Mouse (Mus musculus) liver, embryonic 16.5 days (tissue): ENCODE data around the gene Klf14. TPM values are rescaled to one million over a fixed set of nuclear protein-coding genes. Genes with fewer than 3 reads are reported as not detected.

Experiments
- ATAC-seq: fragments of 200-750 bp; cut with Nextera tagmentation; 2 replicates; pipeline ENCODE4 v1.8.0; 2017; ENCODE audit warnings: low read depth, mild to moderate bottlenecking, moderate number of reproducible peaks, moderate library complexity
- H3K27ac ChIP-seq: fragments of 300-500 bp; sonication (generic); 2 replicates; pipeline ENCODE4 v1.5.1; 2014; ENCODE audit warnings: mild to moderate bottlenecking, low read length
- H3K27me3 ChIP-seq: fragments of 300-500 bp; sonication (generic); 2 replicates; pipeline ENCODE4 v1.6.1; 2014; ENCODE audit warnings: low read depth, low read length, mixed read lengths; ENCODE audit not compliant: control insufficient read depth, insufficient read depth
- H3K36me3 ChIP-seq: fragments of 300-500 bp; sonication (generic); 2 replicates; pipeline ENCODE4 v1.6.1; 2014; ENCODE audit warnings: mild to moderate bottlenecking; ENCODE audit not compliant: control insufficient read depth, insufficient read depth
- H3K4me1 ChIP-seq: fragments of 300-500 bp; sonication (generic); 2 replicates; pipeline ENCODE4 v1.6.1; 2014; ENCODE audit warnings: low read depth, low read length, mixed read lengths; ENCODE audit not compliant: control insufficient read depth
- H3K4me2 ChIP-seq: fragments of 300-500 bp; sonication (generic); 2 replicates; pipeline ENCODE4 v1.6.1; 2014; ENCODE audit warnings: low read depth, low read length, mixed read lengths
- H3K4me3 ChIP-seq: fragments of 300-500 bp; sonication (generic); 2 replicates; pipeline ENCODE4 v1.5.1; 2014; ENCODE audit warnings: low read depth, mild to moderate bottlenecking, low read length
- H3K9ac ChIP-seq: fragments of 300-500 bp; sonication (generic); 2 replicates; pipeline ENCODE4 v1.6.1; 2014; ENCODE audit warnings: low read depth, low read length
- H3K9me3 ChIP-seq: fragments of 300-500 bp; sonication (generic); replicated peaks from 2 replicates; pipeline ENCODE4 v1.6.1; 2016; ENCODE audit warnings: low read length; ENCODE audit not compliant: control insufficient read depth
- WGBS: fragments of 180-500 bp; shearing (Covaris S2); extraction: QIAGEN DNeasy Blood & Tissue Kit; methylation state at CpG from one replicate; pipeline ENCODE4 v1.1.7; 2014; ENCODE audit not compliant: insufficient replicate concordance; 5-methylcytosine and 5-hydroxymethylcytosine counted together
- polyA plus RNA-seq: library from polyadenylated mRNA; unstranded; fragments of >200 nt; fragmentation: Nextera tagmentation; extraction: Ambion mirVana; gene quantifications from 2 replicates; pipeline ENCODE4 v1.2.1, GENCODE M21; 2015

Klf14 gene
- 0.21 and 0.38 TPM in 2 replicates for polyA plus RNA-seq

- Histone ChIP-seq H3K9ac (no peak within 1 kb of the TSS), H3K4me2 (peak within 1 kb of the TSS; percentile 60), H3K4me1 (no peaks in the 10 kb centered on the region), H3K27me3 (peaks cover 45% of the 10 kb centered on the region), H3K9me3 (peaks cover 5% of the 10 kb centered on the region), H3K27ac (no peak within 1 kb of the TSS), H3K36me3 (no peaks in the 10 kb centered on the region), H3K4me3 (peak within 1 kb of the TSS; percentile 55)
- ATAC-seq, result no peak
- under 1% methylated on average over 75 of the region's 75 CpGs for WGBS
Observed at GRCm38 (mm10) chr6:30958736-30959540, at the start of gene Klf14. TSS of gene Klf14 (minus strand) at chr6:30959078.

- no peak for ATAC-seq
- Histone ChIP-seq H3K27ac (no peak overlapping the region), H3K4me3 (no peak overlapping the region), H3K4me1 (no peaks in the 10 kb centered on the region), H3K36me3 (no peaks in the 10 kb centered on the region), H3K27me3 (no peaks in the 10 kb centered on the region), H3K9ac (no peak overlapping the region), H3K4me2 (no peak overlapping the region), H3K9me3 (no peaks in the 10 kb centered on the region)
- 50% methylated on average over 6 of the region's 6 CpGs for WGBS
Observed at GRCm38 (mm10) chr6:31006111-31006600, 47.3 kb upstream of the Klf14 start.

- ATAC-seq, result no peak
- Histone ChIP-seq H3K27me3 (no peaks in the 10 kb centered on the region), H3K27ac (no peak overlapping the region), H3K36me3 (no peaks in the 10 kb centered on the region), H3K9me3 (no peaks in the 10 kb centered on the region), H3K4me3 (no peak overlapping the region), H3K4me2 (no peak overlapping the region), H3K9ac (no peak overlapping the region), H3K4me1 (no peaks in the 10 kb centered on the region)
- WGBS, result 69% methylated on average over 5 of the region's 5 CpGs
Observed at GRCm38 (mm10) chr6:30986393-30986792, 27.5 kb upstream of the Klf14 start.

- H3K4me2 ChIP-seq, result no peak overlapping the region
- no peaks in the 10 kb centered on the region for H3K27me3 ChIP-seq
- no peak overlapping the region for H3K27ac ChIP-seq
- no peaks in the 10 kb centered on the region for H3K36me3 ChIP-seq
- no peaks in the 10 kb centered on the region for H3K9me3 ChIP-seq
- H3K4me1 ChIP-seq, result no peaks in the 10 kb centered on the region
- WGBS, result 46% methylated on average over 4 of the region's 4 CpGs
- no peak overlapping the region for H3K9ac ChIP-seq
- no peak for ATAC-seq
- no peak overlapping the region for H3K4me3 ChIP-seq
Observed at GRCm38 (mm10) chr6:30983021-30983420, 24.1 kb upstream of the Klf14 start.

- Histone ChIP-seq H3K9ac (no peak overlapping the region), H3K9me3 (no peaks in the 10 kb centered on the region), H3K4me3 (no peak overlapping the region), H3K36me3 (no peaks in the 10 kb centered on the region), H3K27ac (no peak overlapping the region), H3K27me3 (no peaks in the 10 kb centered on the region), H3K4me2 (no peak overlapping the region), H3K4me1 (no peaks in the 10 kb centered on the region)
- 20% methylated on average over 13 of the region's 13 CpGs for WGBS
- ATAC-seq, result no peak
Observed at GRCm38 (mm10) chr6:30982372-30982980, 23.6 kb upstream of the Klf14 start.

- H3K36me3 ChIP-seq, result no peaks in the 10 kb centered on the region
- no peak overlapping the region for H3K4me2 ChIP-seq
- 65% methylated on average over 5 of the region's 5 CpGs for WGBS
- H3K4me1 ChIP-seq, result no peaks in the 10 kb centered on the region
- no peak overlapping the region for H3K9ac ChIP-seq
- H3K27me3 ChIP-seq, result no peaks in the 10 kb centered on the region
- no peaks in the 10 kb centered on the region for H3K9me3 ChIP-seq
- no peak overlapping the region for H3K27ac ChIP-seq
- ATAC-seq, result no peak
- no peak overlapping the region for H3K4me3 ChIP-seq
Observed at GRCm38 (mm10) chr6:30981351-30981750, 22.5 kb upstream of the Klf14 start.

- 42% methylated on average over 1 of the region's 1 CpGs for WGBS
- Histone ChIP-seq H3K4me3 (no peak overlapping the region), H3K36me3 (no peaks in the 10 kb centered on the region), H3K27ac (no peak overlapping the region), H3K9me3 (no peaks in the 10 kb centered on the region), H3K9ac (no peak overlapping the region), H3K4me1 (no peaks in the 10 kb centered on the region), H3K27me3 (no peaks in the 10 kb centered on the region), H3K4me2 (no peak overlapping the region)
- ATAC-seq, result no peak
Observed at GRCm38 (mm10) chr6:30978615-30979014, 19.7 kb upstream of the Klf14 start.

GRCm38 (mm10) chr6:30972121-30972520 lies 13.2 kb upstream of the Klf14 start:
- no peaks in the 10 kb centered on the region for H3K9me3 ChIP-seq
- no peak for ATAC-seq
- WGBS, result 52% methylated on average over 1 of the region's 1 CpGs

More at GRCm38 (mm10) chr6:30972121-30972520, 13.2 kb upstream of the Klf14 start:
- Histone ChIP-seq H3K36me3 (no peaks in the 10 kb centered on the region), H3K9ac (no peak overlapping the region), H3K27me3 (no peaks in the 10 kb centered on the region), H3K4me3 (no peak overlapping the region), H3K4me1 (no peaks in the 10 kb centered on the region), H3K4me2 (no peak overlapping the region), H3K27ac (no peak overlapping the region)
